Mouse (Mus musculus) spleen, adult 12 weeks (tissue): ENCODE results near the gene Unk.
"Not testable (repeated sequence)": the region's sequence is repeated elsewhere in the genome, so short reads cannot be mapped to it uniquely, and the experiment has no call there.

Experiments
- DNase-seq: peaks from one replicate; pipeline ENCODE4 v3.0.0; 2022; ENCODE audit warnings: low spot score

Unk gene

GRCm38 (mm10) chr11:116010948-116011347 is 19.2 kb upstream of the Unk start:
- DNase-seq = no peak

GRCm38 (mm10) chr11:116011529-116012261 is 18.4 kb upstream of the Unk start:
- DNase-seq = no peak

GRCm38 (mm10) chr11:116012262-116012947 is 17.7 kb upstream of the Unk start, which contains the start of gene Galk1:
Galk1 (minus strand) TSS chr11:116012719.
- DNase-seq = peak; percentile 65

GRCm38 (mm10) chr11:116014821-116015220 is 15.3 kb upstream of the Unk start:
- DNase-seq = no peak

GRCm38 (mm10) chr11:116018106-116018505 is 12.0 kb upstream of the Unk start:
- no peak for DNase-seq

GRCm38 (mm10) chr11:116018867-116019266 is 11.3 kb upstream of the Unk start:
- not testable (repeated sequence) for DNase-seq

GRCm38 (mm10) chr11:116019360-116019791 is 10.7 kb upstream of the Unk start:
- no peak for DNase-seq

GRCm38 (mm10) chr11:116019976-116020411 is 10.1 kb upstream of the Unk start:
- no peak for DNase-seq

- no peak for DNase-seq
Measured at GRCm38 (mm10) chr11:116020519-116020922, 9.6 kb upstream of the Unk start.

- no peak for DNase-seq
Measured at GRCm38 (mm10) chr11:116021328-116022220, 8.5 kb upstream of the Unk start.

GRCm38 (mm10) chr11:116022256-116022780 is 7.8 kb upstream of the Unk start:
- DNase-seq = no peak

GRCm38 (mm10) chr11:116023074-116023770 is 6.9 kb upstream of the Unk start:
- DNase-seq = not testable (repeated sequence)

GRCm38 (mm10) chr11:116023771-116024355 is 6.3 kb upstream of the Unk start:
- peak; percentile 80 for DNase-seq

- peak; percentile 95 for DNase-seq
Measured at GRCm38 (mm10) chr11:116024356-116024808, 5.7 kb upstream of the Unk start.

GRCm38 (mm10) chr11:116025056-116025845 is 4.9 kb upstream of the Unk start:
- no peak for DNase-seq

- no peak for DNase-seq
Measured at GRCm38 (mm10) chr11:116027756-116028155, 2.4 kb upstream of the Unk start, which contains the start of gene H3f3b. H3f3b (minus strand) TSS chr11:116027962.

GRCm38 (mm10) chr11:116028177-116028865 is 1.8 kb upstream of the Unk start:
- DNase-seq = no peak

GRCm38 (mm10) chr11:116029086-116029865 is 846 bp upstream of the Unk start:
- no peak for DNase-seq
